Mouse (Mus musculus) neural tube, embryonic 12.5 days (tissue): ENCODE results near the gene Esyt1. TPM values are rescaled to one million over a fixed set of nuclear protein-coding genes. Genes with fewer than 3 reads are reported as not detected.

ENCODE experiments used
- ATAC-seq: fragments of 200-750 bp; cut with Nextera tagmentation; 2 replicates; pipeline ENCODE4 v1.8.0; 2017; ENCODE audit warnings: low read depth, mild to moderate bottlenecking, moderate TSS enrichment, moderate library complexity; ENCODE audit not compliant: low FRiP score
- H3K27ac ChIP-seq: fragments of 300-500 bp; sonication (generic); 2 replicates; pipeline ENCODE4 v1.5.1; 2016
- H3K27me3 ChIP-seq: fragments of 300-500 bp; sonication (generic); replicated peaks from 2 replicates; pipeline ENCODE4 v1.6.1; 2016; ENCODE audit warnings: mild to moderate bottlenecking
- H3K36me3 ChIP-seq: fragments of 300-500 bp; sonication (generic); 2 replicates; pipeline ENCODE4 v1.6.1; 2016; ENCODE audit warnings: mild to moderate bottlenecking
- H3K4me1 ChIP-seq: fragments of 300-500 bp; sonication (generic); 2 replicates; pipeline ENCODE4 v1.6.1; 2016
- H3K4me2 ChIP-seq: fragments of 300-500 bp; sonication (generic); replicated peaks from 2 replicates; pipeline ENCODE4 v1.6.1; 2016; ENCODE audit warnings: mild to moderate bottlenecking
- H3K4me3 ChIP-seq: fragments of 300-500 bp; sonication (generic); 2 replicates; pipeline ENCODE4 v1.5.1; 2016
- H3K9ac ChIP-seq: fragments of 300-500 bp; sonication (generic); 2 replicates; pipeline ENCODE4 v1.6.1; 2016; ENCODE audit warnings: mild to moderate bottlenecking
- H3K9me3 ChIP-seq: fragments of 300-500 bp; sonication (generic); 2 replicates; pipeline ENCODE4 v1.6.1; 2016; ENCODE audit warnings: mild to moderate bottlenecking
- WGBS: fragments of 180-500 bp; shearing (Covaris S2); methylation state at CpG from one replicate; pipeline ENCODE4 v1.1.7; 2016; 5-methylcytosine and 5-hydroxymethylcytosine counted together
- polyA plus RNA-seq: library from polyadenylated mRNA; unstranded; fragments of >200 nt; fragmentation: Nextera tagmentation; extraction: Ambion mirVana; gene quantifications from 2 replicates; pipeline ENCODE4 v1.2.1, GENCODE M21; 2016

Esyt1 gene
- polyA plus RNA-seq, 1 experiment from 2014 or later, result 45.3 TPM

DNA sequence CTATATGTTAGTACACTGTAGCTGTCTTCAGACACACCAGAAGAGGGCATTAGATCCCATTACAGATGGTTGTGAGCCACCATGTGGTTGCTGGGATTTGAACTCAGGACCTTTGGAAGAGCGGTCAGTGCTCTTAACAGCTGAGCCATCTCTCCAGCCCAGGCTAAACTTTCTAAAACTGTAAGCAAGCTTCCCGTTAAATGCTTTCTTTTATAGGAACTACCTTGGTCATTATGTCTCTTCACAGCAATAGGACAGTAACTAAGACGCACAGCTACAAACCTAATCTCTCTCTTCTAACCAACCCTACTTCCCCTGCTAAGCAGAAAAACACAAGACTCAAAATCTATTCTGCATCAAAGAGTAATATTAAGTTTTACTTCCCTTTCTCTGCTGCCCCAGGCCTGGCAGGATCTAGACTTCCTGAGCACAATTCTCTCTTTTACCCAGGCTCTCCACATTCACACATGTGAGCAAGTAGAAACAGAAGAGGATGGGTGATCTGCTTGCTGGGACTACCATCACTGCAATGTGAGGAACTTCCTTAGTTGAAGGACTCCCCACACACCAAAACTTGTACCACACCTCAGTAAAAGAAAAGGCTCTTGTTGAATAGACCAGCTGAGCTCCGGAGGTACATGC lies 10.1 kb upstream of the Esyt1 start:
- no peak overlapping the region; the same call in 1 of the 2 replicates for H3K4me3 ChIP-seq

GRCm38 (mm10) chr10:128535206-128535605 lies 9.5 kb upstream of the Esyt1 start:
- Histone ChIP-seq H3K27me3 (no peaks in the 10 kb centered on the region), H3K9ac (no peak overlapping the region), H3K9me3 (no peaks in the 10 kb centered on the region), H3K4me2 (no peak overlapping the region), H3K4me1 (no peaks in the 10 kb centered on the region), H3K4me3 (no peak overlapping the region), H3K27ac (no peak overlapping the region), H3K36me3 (no peaks in the 10 kb centered on the region)
- WGBS, result 81% methylated on average over 2 of the region's 2 CpGs
- ATAC-seq, result no peak

More for the DNA sequence above, 10.1 kb upstream of the Esyt1 start:
- H3K36me3 ChIP-seq, result no peaks in the 10 kb centered on the region
- ATAC-seq, result no peak
- H3K27ac ChIP-seq, result no peak overlapping the region
- H3K4me2 ChIP-seq, result peak overlapping the region; percentile 45
- 81% methylated on average over 4 of the region's 4 CpGs for WGBS
- no peaks in the 10 kb centered on the region for H3K27me3 ChIP-seq
- no peaks in the 10 kb centered on the region for H3K4me1 ChIP-seq
- H3K9me3 ChIP-seq, result no peaks in the 10 kb centered on the region
- no peak overlapping the region for H3K9ac ChIP-seq

- Histone ChIP-seq H3K9me3 (no peaks in the 10 kb centered on the region), H3K9ac (no peak overlapping the region), H3K36me3 (peaks cover 6% of the 10 kb centered on the region; the same call in 1 of the 2 replicates), H3K4me1 (peaks cover 17% of the 10 kb centered on the region), H3K27me3 (peaks cover 7% of the 10 kb centered on the region), H3K4me2 (peak overlapping the region; percentile 99), H3K4me3 (peak overlapping the region; percentile 78), H3K27ac (no peak overlapping the region)
- 33% methylated on average over 28 of the region's 28 CpGs for WGBS
- ATAC-seq, result peak; percentile 18; the same call in 1 of the 2 replicates
Measured at GRCm38 (mm10) chr10:128526366-128527356, 990 bp upstream of the Esyt1 start.

DNA sequence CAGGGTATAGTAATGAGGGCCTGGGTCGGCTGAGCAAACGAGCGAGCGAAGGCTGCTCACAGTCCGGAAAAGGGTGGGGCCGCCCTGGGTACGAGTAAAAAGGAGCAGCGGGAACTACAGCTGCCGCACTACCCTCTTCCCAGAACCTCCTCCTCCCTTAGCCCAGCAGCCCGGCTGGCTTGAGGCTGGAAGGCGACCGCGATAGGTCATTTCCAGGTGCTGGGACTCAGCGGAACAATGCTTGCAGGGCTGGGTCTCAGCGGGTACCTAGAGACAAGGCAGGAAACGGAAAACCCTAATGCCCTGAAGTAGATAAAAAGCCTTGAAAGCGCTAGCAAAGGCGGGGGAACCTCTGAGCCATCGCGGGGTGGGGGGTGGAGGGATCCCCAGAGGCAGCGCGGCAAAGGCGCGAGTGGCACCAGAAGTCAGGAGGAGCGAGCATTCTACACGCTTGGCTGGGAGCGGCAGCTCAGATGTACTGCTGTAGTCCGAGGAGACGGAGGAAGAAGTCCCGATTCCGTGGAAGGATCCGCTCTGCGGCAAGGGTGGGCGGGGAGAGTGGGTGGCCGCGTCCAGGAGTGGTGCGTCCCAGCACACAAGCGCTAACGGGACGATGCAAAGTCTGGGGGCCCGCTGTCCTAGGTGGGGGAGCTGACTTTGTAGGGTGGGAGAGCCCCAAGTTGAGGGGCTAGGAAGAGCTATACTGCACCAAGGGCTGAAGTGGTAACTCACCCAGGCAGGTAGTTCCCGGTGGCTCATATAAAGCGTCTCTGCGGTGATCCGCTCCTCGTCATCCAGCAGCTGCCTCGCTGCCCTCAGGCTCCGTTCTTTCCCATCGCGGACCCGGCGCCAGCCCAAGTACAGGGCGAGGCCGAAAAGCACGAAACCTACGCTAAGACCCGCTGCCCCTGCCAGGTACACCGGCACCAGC lies 674 bp downstream of the Esyt1 start:
- peak overlapping the region; percentile 99 for H3K4me2 ChIP-seq
- peaks cover 14% of the 10 kb centered on the region for H3K36me3 ChIP-seq
- peak; percentile 45 for ATAC-seq
- peak overlapping the region; percentile 50 for H3K27ac ChIP-seq
- WGBS, result under 1% methylated on average over 58 of the region's 58 CpGs
- H3K27me3 ChIP-seq, result peaks cover 7% of the 10 kb centered on the region
- H3K9me3 ChIP-seq, result no peaks in the 10 kb centered on the region
- H3K4me3 ChIP-seq, result peak overlapping the region; percentile 78
- H3K9ac ChIP-seq, result peak overlapping the region; percentile 75
- peaks cover 17% of the 10 kb centered on the region for H3K4me1 ChIP-seq

DNA sequence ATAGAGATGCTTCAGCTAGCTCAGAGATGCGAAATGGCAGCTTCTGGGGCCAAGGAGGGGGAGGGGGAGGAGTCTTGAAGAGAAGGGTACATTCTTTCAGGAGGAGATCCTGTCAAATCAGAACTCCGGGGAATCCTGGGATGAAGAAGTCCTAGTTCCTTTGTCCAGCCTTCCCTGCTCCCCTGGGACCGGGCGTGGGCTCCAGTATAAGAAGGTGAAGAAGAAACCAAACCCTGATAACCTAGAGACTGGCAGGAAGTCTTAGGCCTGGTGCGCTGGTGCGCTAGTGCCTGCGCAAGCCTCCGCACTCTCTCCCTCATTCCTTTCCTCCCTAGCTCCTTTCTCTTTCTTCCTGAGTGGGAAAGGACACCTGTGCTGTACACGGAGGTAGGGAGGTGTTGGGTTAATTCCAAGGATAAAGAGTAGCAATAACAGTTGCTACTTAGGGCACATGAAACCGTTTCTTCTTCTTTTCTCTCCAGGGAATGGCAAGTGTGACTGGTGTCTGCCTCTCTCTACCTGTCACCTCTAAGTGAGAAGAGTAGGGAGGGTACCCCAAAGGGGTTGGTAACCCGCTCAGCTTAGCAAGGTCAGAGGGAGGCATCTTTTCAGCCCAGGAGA lies 1.4 kb downstream of the Esyt1 start:
- H3K27ac ChIP-seq, result no peak overlapping the region
- H3K4me3 ChIP-seq, result peak overlapping the region; percentile 78
- peaks cover 17% of the 10 kb centered on the region for H3K4me1 ChIP-seq
- H3K4me2 ChIP-seq, result peak overlapping the region; percentile 99
- peaks cover 7% of the 10 kb centered on the region for H3K27me3 ChIP-seq
- H3K9me3 ChIP-seq, result no peaks in the 10 kb centered on the region
- H3K9ac ChIP-seq, result peak overlapping the region; percentile 75
- H3K36me3 ChIP-seq, result peaks cover 22% of the 10 kb centered on the region
- WGBS, result 9% methylated on average over 11 of the region's 11 CpGs
- ATAC-seq, result no peak

GRCm38 (mm10) chr10:128522351-128522750 lies 3.3 kb downstream of the Esyt1 start:
- Histone ChIP-seq H3K4me3 (no peak overlapping the region), H3K9me3 (no peaks in the 10 kb centered on the region), H3K4me1 (peaks cover 17% of the 10 kb centered on the region), H3K27ac (no peak overlapping the region), H3K27me3 (peaks cover 15% of the 10 kb centered on the region), H3K4me2 (no peak overlapping the region; the same call in 1 of the 2 replicates), H3K36me3 (peaks cover 32% of the 10 kb centered on the region), H3K9ac (no peak overlapping the region)
- ATAC-seq, result no peak
- WGBS, result 77% methylated on average over 6 of the region's 6 CpGs

DNA sequence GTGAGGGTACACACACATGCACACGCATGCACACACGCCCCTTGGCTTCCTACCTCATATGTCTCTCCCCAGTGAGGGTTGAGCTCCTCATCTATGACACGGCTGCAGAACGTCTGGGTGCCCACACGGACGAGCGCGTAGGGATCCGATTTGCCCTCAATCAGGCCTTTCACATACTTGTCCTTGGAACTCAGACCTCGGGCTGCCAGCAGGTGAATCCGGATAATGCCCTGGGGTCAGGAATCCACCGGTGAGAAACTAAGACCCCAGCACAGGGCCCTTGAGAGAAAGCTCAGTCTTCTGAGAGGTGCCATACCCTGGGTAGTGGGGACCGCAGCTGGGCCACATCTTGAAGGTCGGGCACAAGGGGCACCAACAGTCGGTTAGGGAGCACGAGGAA lies 5.1 kb downstream of the Esyt1 start:
- Histone ChIP-seq H3K4me2 (no peak overlapping the region), H3K27me3 (peaks cover 31% of the 10 kb centered on the region), H3K36me3 (peaks cover 45% of the 10 kb centered on the region), H3K4me1 (peaks cover 10% of the 10 kb centered on the region), H3K27ac (no peak overlapping the region), H3K9me3 (no peaks in the 10 kb centered on the region), H3K9ac (no peak overlapping the region), H3K4me3 (no peak overlapping the region; the same call in 1 of the 2 replicates)
- ATAC-seq, result no peak
- WGBS, result 90% methylated on average over 16 of the region's 16 CpGs

- no peak overlapping the region for H3K9ac ChIP-seq
- peaks cover 56% of the 10 kb centered on the region for H3K36me3 ChIP-seq
- no peak overlapping the region for H3K4me3 ChIP-seq
- H3K9me3 ChIP-seq, result no peaks in the 10 kb centered on the region
- no peak overlapping the region for H3K4me2 ChIP-seq
- no peak overlapping the region for H3K27ac ChIP-seq
- H3K27me3 ChIP-seq, result peaks cover 26% of the 10 kb centered on the region
- WGBS, result 72% methylated on average over 7 of the region's 7 CpGs
- H3K4me1 ChIP-seq, result peaks cover under 1% of the 10 kb centered on the region; the same call in 1 of the 2 replicates
- ATAC-seq, result no peak
Measured at GRCm38 (mm10) chr10:128518833-128519232, 6.8 kb downstream of the Esyt1 start.

DNA sequence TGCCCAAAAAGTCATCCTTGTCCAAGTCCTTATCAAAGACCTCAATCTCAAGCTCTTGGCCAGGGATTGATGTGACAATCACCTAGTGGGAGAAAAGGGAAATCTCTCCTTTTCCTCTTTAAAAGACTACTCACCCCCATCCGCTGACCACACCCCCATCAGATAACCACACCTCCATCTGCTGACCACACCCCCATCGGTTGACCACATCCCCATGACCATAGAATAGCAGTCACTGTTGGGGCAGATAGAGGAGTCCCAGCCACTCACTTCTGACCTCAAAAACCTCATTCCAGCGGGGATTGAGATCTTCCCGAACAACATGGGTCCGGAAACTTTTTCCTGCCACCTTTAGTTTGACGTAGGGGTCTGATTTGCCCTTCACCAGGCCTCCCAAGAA lies 9.0 kb downstream of the Esyt1 start:
- Histone ChIP-seq H3K27me3 (peaks cover 25% of the 10 kb centered on the region), H3K4me1 (no peaks in the 10 kb centered on the region), H3K27ac (no peak overlapping the region), H3K4me3 (no peak overlapping the region), H3K36me3 (peaks cover 64% of the 10 kb centered on the region), H3K9me3 (no peaks in the 10 kb centered on the region), H3K4me2 (no peak overlapping the region), H3K9ac (no peak overlapping the region)
- ATAC-seq, result no peak
- 29% methylated on average over 6 of the region's 6 CpGs for WGBS

DNA sequence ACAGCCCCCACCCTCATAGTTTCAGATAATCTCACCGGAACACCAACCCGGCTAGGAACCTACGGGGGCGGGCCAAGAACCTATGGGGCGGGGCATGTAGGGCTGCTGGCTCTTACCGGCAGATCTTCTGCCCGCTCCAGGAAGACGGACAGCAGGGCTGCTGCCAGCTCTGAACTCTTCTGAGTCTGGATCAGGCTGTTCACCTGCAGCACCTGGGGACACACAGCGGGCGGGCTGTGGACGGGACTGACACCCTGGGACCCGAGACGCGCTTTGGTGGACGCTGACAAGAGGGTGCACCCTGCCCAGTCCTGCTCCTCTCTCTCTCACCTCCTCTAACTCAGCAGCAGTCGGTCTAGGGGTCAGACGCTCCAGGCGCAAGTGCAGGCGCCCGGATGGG lies 9.6 kb downstream of the Esyt1 start:
- no peaks in the 10 kb centered on the region for H3K9me3 ChIP-seq
- ATAC-seq, result no peak
- H3K27me3 ChIP-seq, result peaks cover 25% of the 10 kb centered on the region
- 20% methylated on average over 20 of the region's 20 CpGs for WGBS
- H3K9ac ChIP-seq, result no peak overlapping the region
- no peak overlapping the region for H3K4me3 ChIP-seq
- peaks cover 69% of the 10 kb centered on the region for H3K36me3 ChIP-seq
- no peaks in the 10 kb centered on the region for H3K4me1 ChIP-seq
- no peak overlapping the region for H3K27ac ChIP-seq
- H3K4me2 ChIP-seq, result peak overlapping the region; percentile 24

GRCm38 (mm10) chr10:128515044-128515443 lies 10.6 kb downstream of the Esyt1 start:
- WGBS, result 84% methylated on average over 4 of the region's 4 CpGs
- Histone ChIP-seq H3K27ac (no peak overlapping the region), H3K4me1 (no peaks in the 10 kb centered on the region), H3K27me3 (peaks cover 25% of the 10 kb centered on the region), H3K9ac (no peak overlapping the region), H3K4me3 (no peak overlapping the region), H3K4me2 (no peak overlapping the region), H3K36me3 (peaks cover 69% of the 10 kb centered on the region), H3K9me3 (no peaks in the 10 kb centered on the region)
- ATAC-seq, result no peak
